ENCODE assay signal across 9 mouse cellular contexts in the genomic region with DNA sequence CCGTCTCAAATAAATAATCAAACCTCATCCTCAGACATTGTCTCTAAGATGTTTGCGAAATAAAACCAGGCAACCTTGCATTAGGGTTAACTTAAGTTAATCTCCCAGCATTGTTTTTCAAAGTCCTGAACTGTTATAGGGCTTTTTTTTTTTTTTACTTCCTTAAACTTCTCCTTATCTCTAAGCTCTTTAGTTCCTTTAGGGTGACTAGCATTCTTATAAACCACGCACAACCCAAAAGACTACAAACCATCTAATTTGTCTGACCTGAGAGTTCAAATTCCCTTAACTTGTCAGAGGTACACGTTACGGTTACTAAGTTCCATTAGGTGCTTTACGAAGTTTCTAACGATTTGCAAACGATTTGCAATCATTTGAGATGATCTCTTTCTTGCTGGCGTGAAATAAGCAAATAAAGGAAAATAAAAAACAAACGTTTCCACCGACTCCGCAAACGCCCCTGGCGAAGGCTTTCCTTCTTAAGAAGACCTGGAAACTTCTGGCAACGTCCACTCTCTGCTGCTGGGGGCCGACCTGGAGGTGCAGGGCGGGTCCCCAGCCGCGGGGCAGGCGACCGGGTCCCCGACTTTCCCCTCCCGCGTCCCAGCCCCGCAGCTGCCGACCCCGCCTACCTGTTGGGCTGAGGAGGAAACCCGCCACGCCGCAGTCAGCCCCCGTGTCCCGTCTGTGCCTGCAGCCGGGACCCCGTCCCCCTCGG. TPM values are rescaled to one million over a fixed set of nuclear protein-coding genes. Genes with fewer than 3 reads are reported as not detected.
DNase-seq lines count a peak whose midpoint lies in the region; ATAC-seq and TF ChIP-seq lines count a peak whose summit lies in the region.
"Had no signal": no experiment of that assay in that cellular context is flagged by ENCODE, and none has a peak within 500 bp of the region (broad histone marks: within the 10 kb centered on the region; RNA-seq: fewer than 3 reads in every experiment).

No protein-coding gene starts in this region.

- 2% methylated on average over 34 of the region's 35 CpGs for WGBS in bone marrow, adult 2 months
- WGBS in lung, postnatal 0 days, result 1% methylated on average over 30 of the region's 35 CpGs

- no peak for TF ChIP-seq CTCF in layer of hippocampus, adult 2 months (conservative IDR thresholded peaks at IDR 0.05)
- no peak for TF ChIP-seq CTCF in bone marrow, adult 2 months (IDR thresholded peaks at IDR 0.05; ENCODE audit: control insufficient read depth, insufficient read depth, low read length)
- no peak for TF ChIP-seq CTCF in lung, postnatal 0 days (IDR thresholded peaks at IDR 0.05)

- no peak for TF ChIP-seq POLR2A in bone marrow, adult 2 months (IDR thresholded peaks at IDR 0.05; ENCODE audit: borderline replicate concordance, control insufficient read depth, low read depth, low read length)

- no peaks in the 10 kb centered on the region for H3K9me3 ChIP-seq in lung, postnatal 0 days (ENCODE audit: low read length)

- H3K4me1 ChIP-seq in bone marrow, adult 2 months (ENCODE audit: control insufficient read depth, insufficient read depth, low read length), result no peaks in the 10 kb centered on the region; the same call in 1 of the 2 replicates
- H3K4me1 ChIP-seq in lung, postnatal 0 days (ENCODE audit: insufficient read depth, low read depth, low read length), result no peaks in the 10 kb centered on the region

- no peaks in the 10 kb centered on the region for H3K27me3 ChIP-seq in lung, postnatal 0 days (replicated peaks; ENCODE audit: insufficient read depth, low read length)

- no peak for DNase-seq in layer of hippocampus, adult 2 months (ENCODE audit: low spot score in 2 of 2)
- no peak for DNase-seq in layer of hippocampus, postnatal 10 days (ENCODE audit: low spot score in 2 of 2)
- peak; percentile 61 for DNase-seq in lung, postnatal 0 days (ENCODE audit: low spot score)
- DNase-seq in left cerebral cortex, adult 11 months (ENCODE audit: low spot score), result no peak
- no peak for DNase-seq in thymus, postnatal 36 days
- DNase-seq in retina, postnatal 1 day, result no peak

- peak overlapping the region; percentile 94 for H3K4me3 ChIP-seq in layer of hippocampus, adult 2 months
- peak overlapping the region; percentile 92 for H3K4me3 ChIP-seq in bone marrow, adult 2 months (replicated peaks; ENCODE audit: control insufficient read depth, low read depth, low read length)
- H3K4me3 ChIP-seq in lung, postnatal 0 days (ENCODE audit: low read depth, low read length), result peak overlapping the region; percentile 99

- peak overlapping the region; percentile 73 for H3K4me2 ChIP-seq in lung, postnatal 0 days (replicated peaks; ENCODE audit: low read depth, low read length)

- peak overlapping the region; percentile 80 for H3K9ac ChIP-seq in lung, postnatal 0 days (replicated peaks; ENCODE audit: low read depth)

- H3K27ac ChIP-seq in layer of hippocampus, adult 2 months, result peak overlapping the region; percentile 90
- peak overlapping the region; percentile 94 for H3K27ac ChIP-seq in bone marrow, adult 2 months (ENCODE audit: control insufficient read depth, insufficient read depth, low read depth, low read length, poor library complexity)
- peak overlapping the region; percentile 92 for H3K27ac ChIP-seq in lung, postnatal 0 days (ENCODE audit: low read length)

- no peak for TF ChIP-seq EP300 in lung, postnatal 0 days (IDR thresholded peaks at IDR 0.05)

- ATAC-seq in granulocyte monocyte progenitor cell, adult 5-6 weeks (replicated peaks; ENCODE audit: poor library complexity, severe bottlenecking), result peak; percentile 21
- peak; percentile 59 for ATAC-seq in lung, postnatal 0 days

- no peaks in the 10 kb centered on the region for H3K36me3 ChIP-seq in lung, postnatal 0 days (ENCODE audit: insufficient read depth, low read length)

RNA-seq across cellular contexts. Expression of gene Heatr5a, which starts 0.6 kb away (rescaled TPM):
- total RNA-seq in layer of hippocampus, adult 2 months (2021), result 1 to 10 TPM; 6.9 to 8.9 TPM
- total RNA-seq in layer of hippocampus, postnatal 10 days (2021), result 1 to 10 TPM; 8.9 to 9.8 TPM
- 13.4 and 20.5 TPM in 2 replicates for polyA plus RNA-seq in bone marrow, adult 2 months (2011; ENCODE audit: insufficient read depth, insufficient read length, low replicate concordance, missing spikeins)
- 34.3 and 38.0 TPM in 2 replicates for total RNA-seq in granulocyte monocyte progenitor cell, adult 5-6 weeks (2014; fragmentation: Nextera tagmentation)
- total RNA-seq in granulocyte monocyte progenitor cell, adult 5-6 weeks (2017), result 27.4 and 28.1 TPM in 2 replicates
- 5.0 and 5.4 TPM in 2 replicates for polyA plus RNA-seq in lung, postnatal 0 days (2015; fragmentation: Nextera tagmentation; extraction: Ambion mirVana)

RNA-seq across cellular contexts. Expression of gene Dtd2, which starts 35.8 kb away (rescaled TPM):
- total RNA-seq in layer of hippocampus, adult 2 months (2021), result 10 to 100 TPM; 10.2 to 12.9 TPM
- total RNA-seq in layer of hippocampus, postnatal 10 days (2021), result 10 to 100 TPM; 10.5 to 13.3 TPM
- 7.0 and 12.1 TPM in 2 replicates for polyA plus RNA-seq in bone marrow, adult 2 months (2011; ENCODE audit: insufficient read depth, insufficient read length, low replicate concordance, missing spikeins)
- 7.3 and 13.8 TPM in 2 replicates for total RNA-seq in granulocyte monocyte progenitor cell, adult 5-6 weeks (2014; fragmentation: Nextera tagmentation)
- total RNA-seq in granulocyte monocyte progenitor cell, adult 5-6 weeks (2017), result 14.1 and 16.8 TPM in 2 replicates
- polyA plus RNA-seq in lung, postnatal 0 days (2015; fragmentation: Nextera tagmentation; extraction: Ambion mirVana), result 18.2 and 20.1 TPM in 2 replicates

RNA-seq across cellular contexts. Expression of gene Gpr33, which starts 57.4 kb away (rescaled TPM):
- not detected for total RNA-seq in layer of hippocampus, adult 2 months (2021)
- total RNA-seq in layer of hippocampus, postnatal 10 days (2021), result not detected
- polyA plus RNA-seq in bone marrow, adult 2 months (2011; ENCODE audit: insufficient read depth, insufficient read length, low replicate concordance, missing spikeins), result not detected in 2 replicates
- not detected in 2 replicates for total RNA-seq in granulocyte monocyte progenitor cell, adult 5-6 weeks (2014; fragmentation: Nextera tagmentation)
- not detected in 2 replicates for total RNA-seq in granulocyte monocyte progenitor cell, adult 5-6 weeks (2017)
- not detected in 2 replicates for polyA plus RNA-seq in lung, postnatal 0 days (2015; fragmentation: Nextera tagmentation; extraction: Ambion mirVana)
- polyA plus RNA-seq: gonadal fat pad, adult 2 months had no signal
